Mouse (Mus musculus) testis, adult 2 months (tissue): ENCODE measurements at regions not wholly inside any gene's neighbourhood (a gene's known extent, or its start where the extent isn't known, plus 50 kb on each side); places are given as distances from the start of the nearest gene placed in this dataset.

Experiments
- CTCF ChIP-seq: fragments of 200-500 bp; IDR thresholded peaks from 2 replicates; pipeline ENCODE4 v1.5.1; 2012; ENCODE audit warnings: low read depth, mild to moderate bottlenecking, inconsistent platforms, low read length, moderate library complexity; ENCODE audit not compliant: control insufficient read depth, insufficient read depth, insufficient replicate concordance
- POLR2A ChIP-seq: fragments of 200-500 bp; IDR thresholded peaks from 2 replicates; pipeline ENCODE4 v1.6.1; 2012; ENCODE audit warnings: low read depth, mild to moderate bottlenecking, inconsistent platforms, low read length, moderate library complexity; ENCODE audit not compliant: control insufficient read depth

- TF ChIP-seq CTCF (no peak), POLR2A (no peak)
These were observed 208.8 kb upstream of the Plpp4 start for GRCm38 (mm10) chr7:129048023-129048422.
